Mouse (Mus musculus): Measurements from ENCODE around the gene Pex11b.
"Not testable (repeated sequence)": the region's sequence is repeated elsewhere in the genome, so short reads cannot be mapped to it uniquely, and the experiment has no call there.

Gene Pex11b

GRCm38 (mm10) chr3:96634928-96635879 lies at the start of gene Pex11b, which contains the start of gene Gm42957:
Pex11b (plus strand) TSS chr3:96635376.
Gm42957 (plus strand) TSS chr3:96635474.
- peak; percentile 89 to 90 for DNase-seq (ENCODE audit: low spot score in 2 of 2)

- DNase-seq (ENCODE audit: low spot score in 2 of 2), result no peak
These were observed 44.5 kb upstream of the Pex11b start for GRCm38 (mm10) chr3:96590657-96591056.

- no peak for DNase-seq (ENCODE audit: low spot score in 2 of 2)
These were observed 41.8 kb upstream of the Pex11b start for GRCm38 (mm10) chr3:96593374-96593773.

- DNase-seq (ENCODE audit: low spot score in 2 of 2), result peak; percentile 89 to 94
These were observed 41.2 kb upstream of the Pex11b start, which contains the start of gene Polr3gl for GRCm38 (mm10) chr3:96593790-96594560. Polr3gl (minus strand) TSS chr3:96594181.

GRCm38 (mm10) chr3:96594851-96595250 lies 40.3 kb upstream of the Pex11b start:
- no peak for DNase-seq (ENCODE audit: low spot score in 2 of 2)

GRCm38 (mm10) chr3:96595661-96596060 lies 39.5 kb upstream of the Pex11b start:
- DNase-seq (ENCODE audit: low spot score in 2 of 2), result no peak

- DNase-seq (ENCODE audit: low spot score in 2 of 2), result no peak
These were observed 38.9 kb upstream of the Pex11b start, which contains the start of gene Ankrd34a for GRCm38 (mm10) chr3:96596228-96596707. Ankrd34a (plus strand) TSS chr3:96596636.

- DNase-seq (ENCODE audit: low spot score in 2 of 2), result no peak
These were observed 38.3 kb upstream of the Pex11b start for GRCm38 (mm10) chr3:96596855-96597254.

- DNase-seq (ENCODE audit: low spot score in 2 of 2), result no peak
These were observed 37.7 kb upstream of the Pex11b start for GRCm38 (mm10) chr3:96597435-96597891.

- peak in 1 of 2 experiments; percentile 70 for DNase-seq (ENCODE audit: low spot score in 2 of 2)
These were observed 36.8 kb upstream of the Pex11b start for GRCm38 (mm10) chr3:96598156-96599068.

GRCm38 (mm10) chr3:96599069-96599393 lies 36.1 kb upstream of the Pex11b start:
- no peak for DNase-seq (ENCODE audit: low spot score in 2 of 2)

GRCm38 (mm10) chr3:96599411-96599810 lies 35.8 kb upstream of the Pex11b start:
- DNase-seq (ENCODE audit: low spot score in 2 of 2), result no peak

GRCm38 (mm10) chr3:96600639-96601250 lies 34.4 kb upstream of the Pex11b start, which contains the start of gene Lix1l:
Lix1l (plus strand) TSS chr3:96601149.
- DNase-seq (ENCODE audit: low spot score in 2 of 2), result peak; percentile 91 to 92

- DNase-seq (ENCODE audit: low spot score in 2 of 2), result peak; percentile 74 to 75
These were observed 33.9 kb upstream of the Pex11b start for GRCm38 (mm10) chr3:96601251-96601787.

GRCm38 (mm10) chr3:96601941-96602703 lies 33.1 kb upstream of the Pex11b start:
- DNase-seq (ENCODE audit: low spot score in 2 of 2), result peak in 1 of 2 experiments; percentile 48

- no peak for DNase-seq (ENCODE audit: low spot score in 2 of 2)
These were observed 32.5 kb upstream of the Pex11b start for GRCm38 (mm10) chr3:96602704-96603084.

- DNase-seq (ENCODE audit: low spot score in 2 of 2), result no peak
These were observed 31.9 kb upstream of the Pex11b start for GRCm38 (mm10) chr3:96603311-96603710.

GRCm38 (mm10) chr3:96606007-96606406 lies 29.2 kb upstream of the Pex11b start:
- not testable (repeated sequence) for DNase-seq (ENCODE audit: low spot score in 2 of 2)

- DNase-seq (ENCODE audit: low spot score in 2 of 2), result no peak
These were observed 28.6 kb upstream of the Pex11b start for GRCm38 (mm10) chr3:96606618-96607017.
